Mouse (Mus musculus) ES-E14 (cell line): ENCODE results near the gene Zkscan6. TPM values are rescaled to one million over a fixed set of nuclear protein-coding genes. Genes with fewer than 3 reads are reported as not detected.
A peak's percentile ranks its signal among the peaks of the same experiment; 100 is the strongest.

Source experiments
- DNase-seq: peaks from one replicate; pipeline ENCODE4 v3.0.0-alpha.2; 2013; ENCODE audit warnings: low read depth, low spot score
- H3K27ac ChIP-seq: 2 replicates; pipeline ENCODE4 v1.5.1; 2012; ENCODE audit warnings: low read depth, mild to moderate bottlenecking, low read length, moderate library complexity, mixed read lengths; ENCODE audit not compliant: poor library complexity, insufficient read depth, severe bottlenecking
- H3K36me3 ChIP-seq: 2 replicates; pipeline ENCODE4 v1.6.1; 2012; ENCODE audit warnings: mild to moderate bottlenecking, low read length, moderate library complexity, mixed read lengths; ENCODE audit not compliant: control insufficient read depth, poor library complexity, insufficient read depth, severe bottlenecking
- H3K4me1 ChIP-seq, 2 experiments: fragments of 150-350 bp in 1 of 2; sonication (generic) in 1 of 2; 2 replicates each; pipeline ENCODE4 v1.6.1; 2012; ENCODE audit warnings: low read length in 2 of 2, mild to moderate bottlenecking in 1 of 2, mixed read lengths in 1 of 2; ENCODE audit not compliant: control insufficient read depth in 2 of 2, insufficient read depth in 2 of 2, poor library complexity in 1 of 2
- H3K4me3 ChIP-seq, 2 experiments: fragments of 150-350 bp in 1 of 2; sonication (generic) in 1 of 2; 2 replicates each; pipeline ENCODE4 v1.5.1; 2012; ENCODE audit warnings: low read length in 2 of 2, low read depth in 1 of 2, mild to moderate bottlenecking in 1 of 2, mixed read lengths in 1 of 2; ENCODE audit not compliant: insufficient read depth in 1 of 2, poor library complexity in 1 of 2, severe bottlenecking in 1 of 2
- H3K9ac ChIP-seq: 2 replicates; pipeline ENCODE4 v1.6.1; 2012; ENCODE audit warnings: low read depth, mild to moderate bottlenecking, low read length, mixed read lengths; ENCODE audit not compliant: poor library complexity, insufficient read depth, severe bottlenecking
- H3K9me3 ChIP-seq: fragments of 150-350 bp; sonication (generic); 2 replicates; pipeline ENCODE4 v1.6.1; 2012; ENCODE audit warnings: low read depth, mild to moderate bottlenecking, low read length; ENCODE audit not compliant: control insufficient read depth, insufficient read depth
- CHD2 ChIP-seq: IDR thresholded peaks from 2 replicates; pipeline ENCODE4 v1.6.1; 2014; ENCODE audit warnings: mild to moderate bottlenecking, low read depth, low read length, inconsistent platforms
- HCFC1 ChIP-seq: IDR thresholded peaks from 2 replicates; pipeline ENCODE4 v1.6.1; 2012; ENCODE audit warnings: low read length, inconsistent platforms, borderline replicate concordance; ENCODE audit not compliant: insufficient read depth
- MAFK ChIP-seq: IDR thresholded peaks from 2 replicates; pipeline ENCODE4 v1.6.1; 2014; ENCODE audit warnings: mild to moderate bottlenecking, low read depth, low read length, inconsistent platforms; ENCODE audit not compliant: insufficient read depth
- ZC3H11A ChIP-seq: IDR thresholded peaks from 2 replicates; pipeline ENCODE4 v1.6.1; 2012; ENCODE audit warnings: low read depth, mild to moderate bottlenecking, inconsistent platforms, low read length, borderline replicate concordance
- ZNF384 ChIP-seq: IDR thresholded peaks from 2 replicates; pipeline ENCODE4 v1.6.1; 2012; ENCODE audit warnings: low read depth, low read length, inconsistent platforms
- in situ Hi-C, 2 experiments: fragments of 600-800 bp; cut with MboI; formaldehyde crosslinking; loops; one replicate each; pipeline ENCODE4 v1.15.1; 2025; ENCODE audit warnings: low sequenced_read_pairs in 2 of 2, inconsistent platforms in 1 of 2; ENCODE audit not compliant: unreplicated experiment in 2 of 2
- total RNA-seq: library from RNA; depleted of rRNA; stranded (reverse); fragments of 300-350 nt; gene quantifications from 2 replicates; pipeline ENCODE4 v1.2.3, GENCODE M21; 2012

Gene Zkscan6
- total RNA-seq, 1 experiment: 6.3 TPM

GRCm38 (mm10) chr11:65787421-65788151, 19.4 kb upstream of the Zkscan6 start:
- in situ Hi-C loops: no loop called here
- no peak for DNase-seq

GRCm38 (mm10) chr11:65788154-65788553, 18.8 kb upstream of the Zkscan6 start, which contains the start of gene Map2k4:
Map2k4 (minus strand) TSS chr11:65788297.
- in situ Hi-C loops: no loop called here
- TF ChIP-seq ZC3H11A: no peak
- TF ChIP-seq ZNF384: no peak
- no peak for TF ChIP-seq MAFK
- 0 out of 2 replicates have a peak, but pooled peaks have one; percentile 39 for TF ChIP-seq HCFC1
- no peak for TF ChIP-seq CHD2
- no peaks in the 10 kb centered on the region; a peak in 1 of 4 replicates for H3K4me1 ChIP-seq
- H3K9me3 ChIP-seq: no peaks in the 10 kb centered on the region
- peak within 1 kb of the TSS; percentile 92 for H3K9ac ChIP-seq
- peak; percentile 68 for DNase-seq
- no peak within 1 kb of the TSS for H3K27ac ChIP-seq
- peak within 1 kb of the TSS; percentile 82 to 87 for H3K4me3 ChIP-seq
- no peaks in the 10 kb centered on the region for H3K36me3 ChIP-seq

More at GRCm38 (mm10) chr11:65787421-65788151, 19.4 kb upstream of the Zkscan6 start:
- no peaks in the 10 kb centered on the region for H3K9me3 ChIP-seq
- H3K27ac ChIP-seq: no peak overlapping the region
- H3K9ac ChIP-seq: peak overlapping the region; percentile 92
- peak overlapping the region; percentile 82 to 87 for H3K4me3 ChIP-seq
- H3K36me3 ChIP-seq: no peaks in the 10 kb centered on the region
- TF ChIP-seq ZC3H11A (no peak), MAFK (no peak), ZNF384 (no peak), HCFC1 (no peak), CHD2 (no peak)
- no peaks in the 10 kb centered on the region; a peak in 1 of 4 replicates for H3K4me1 ChIP-seq

GRCm38 (mm10) chr11:65794428-65795219, 12.4 kb upstream of the Zkscan6 start:
- Histone ChIP-seq H3K9ac (no peak overlapping the region), H3K4me3 (no peak overlapping the region), H3K36me3 (no peaks in the 10 kb centered on the region), H3K27ac (no peak overlapping the region), H3K4me1 (no peaks in the 10 kb centered on the region), H3K9me3 (no peaks in the 10 kb centered on the region)
- TF ChIP-seq MAFK: no peak
- TF ChIP-seq ZC3H11A: no peak
- TF ChIP-seq ZNF384: no peak
- no peak for TF ChIP-seq CHD2
- no peak for TF ChIP-seq HCFC1
- in situ Hi-C loops: no loop called here
- DNase-seq: no peak

- no peak overlapping the region for H3K27ac ChIP-seq
- H3K4me1 ChIP-seq: no peaks in the 10 kb centered on the region
- H3K36me3 ChIP-seq: no peaks in the 10 kb centered on the region
- no peak for DNase-seq
- H3K9ac ChIP-seq: no peak overlapping the region
- in situ Hi-C loops: no loop called here
- TF ChIP-seq MAFK (no peak), HCFC1 (no peak), CHD2 (no peak), ZC3H11A (no peak), ZNF384 (no peak)
- H3K4me3 ChIP-seq: no peak overlapping the region
- no peaks in the 10 kb centered on the region for H3K9me3 ChIP-seq
These were observed 11.1 kb upstream of the Zkscan6 start for GRCm38 (mm10) chr11:65795896-65796295.
